Mouse (Mus musculus): ENCODE measurements around the gene Pih1d1.

The Pih1d1 gene

DNA sequence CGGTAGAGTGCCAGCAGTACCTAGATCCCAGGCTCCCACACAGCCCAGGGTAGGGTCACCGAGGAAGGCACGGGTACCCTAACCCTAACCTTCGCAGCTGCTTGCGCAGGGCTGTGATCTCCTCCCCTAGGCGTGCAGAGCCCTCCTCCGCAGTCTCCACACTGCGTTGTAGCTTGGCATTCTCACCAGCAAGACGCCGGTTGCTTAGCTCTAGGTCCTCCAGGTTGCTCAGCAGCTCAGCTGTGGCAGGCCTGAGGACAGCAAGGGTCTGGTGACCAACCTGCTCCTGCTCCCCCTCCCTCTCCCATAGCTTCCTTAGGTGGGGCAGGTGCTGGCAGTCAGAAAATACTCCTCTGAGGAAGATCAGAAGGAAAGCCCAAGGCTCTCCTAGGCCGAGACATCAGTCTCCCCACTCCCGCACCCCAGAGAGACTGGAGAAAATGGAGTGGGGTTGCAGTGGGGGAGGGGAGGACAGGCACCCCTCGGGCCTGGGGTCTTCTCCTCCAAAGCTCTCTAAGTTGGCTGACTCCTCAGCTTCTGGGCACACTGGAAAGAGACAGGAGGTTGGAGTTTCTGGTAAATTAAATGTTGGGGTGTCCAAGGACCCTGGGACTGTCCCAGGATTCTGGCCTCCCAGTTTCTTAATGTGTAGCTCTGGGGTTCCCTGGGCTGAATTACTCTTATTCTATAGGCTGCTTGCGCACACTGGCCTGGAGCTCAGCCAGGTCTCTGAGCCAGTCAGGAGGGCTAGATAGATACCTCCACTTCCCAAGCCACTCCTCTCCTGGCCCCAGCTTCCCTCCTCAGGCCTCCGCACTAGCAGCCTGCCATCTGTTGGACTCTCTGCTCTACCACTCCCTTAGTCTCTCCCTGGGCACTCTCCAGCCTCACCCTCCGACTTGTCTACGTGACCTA lies 40.0 kb downstream of the Pih1d1 start:
- no peak for DNase-seq (ENCODE audit: low spot score)

GRCm38 (mm10) chr7:45195341-45196175 lies 41.5 kb downstream of the Pih1d1 start:
- no peak for DNase-seq (ENCODE audit: low spot score)

DNA sequence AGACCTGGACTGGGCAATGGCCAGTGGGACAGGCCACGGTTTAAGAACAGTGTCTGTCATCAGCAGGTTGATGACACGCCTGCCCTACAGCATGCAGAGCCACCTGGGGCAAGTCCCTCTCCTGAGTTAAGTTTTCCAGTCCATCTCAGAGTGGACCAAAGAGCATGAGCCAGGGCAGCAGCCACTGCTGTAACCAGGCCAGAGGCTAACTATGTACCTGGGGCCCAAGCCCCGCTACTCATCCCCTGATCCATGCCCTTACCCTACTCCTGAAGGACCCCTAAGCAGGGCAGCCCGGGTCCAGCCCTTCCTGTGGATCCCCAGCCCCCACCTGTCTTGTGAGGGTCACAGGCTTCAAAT lies 42.1 kb downstream of the Pih1d1 start:
- no peak for DNase-seq (ENCODE audit: low spot score)

DNA sequence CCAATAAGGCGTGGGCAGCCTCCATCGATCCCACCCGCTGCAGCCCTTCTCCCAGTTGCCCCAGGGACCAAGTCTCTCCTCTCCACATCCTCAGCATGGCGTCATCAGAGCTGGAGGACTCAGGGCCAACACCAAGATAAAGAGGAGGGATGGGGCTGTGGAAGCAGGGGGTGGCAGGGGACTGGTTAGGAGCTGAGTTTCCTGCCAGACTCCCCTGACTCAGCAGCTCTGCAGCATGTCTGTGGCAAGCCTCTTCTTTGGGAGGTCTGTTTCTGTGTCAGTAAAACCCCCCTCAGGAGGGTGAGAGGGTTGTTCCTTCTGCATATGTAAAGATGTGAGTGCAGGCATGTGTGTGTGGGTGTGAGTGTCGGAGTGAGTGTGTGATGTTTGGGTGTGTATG lies 42.9 kb downstream of the Pih1d1 start:
- no peak for DNase-seq (ENCODE audit: low spot score)

- peak; percentile 73 for DNase-seq (ENCODE audit: low spot score)
Observed at GRCm38 (mm10) chr7:45198435-45198834, 44.3 kb downstream of the Pih1d1 start.

GRCm38 (mm10) chr7:45198961-45199360 lies 44.9 kb downstream of the Pih1d1 start:
- DNase-seq (ENCODE audit: low spot score), result no peak

DNA sequence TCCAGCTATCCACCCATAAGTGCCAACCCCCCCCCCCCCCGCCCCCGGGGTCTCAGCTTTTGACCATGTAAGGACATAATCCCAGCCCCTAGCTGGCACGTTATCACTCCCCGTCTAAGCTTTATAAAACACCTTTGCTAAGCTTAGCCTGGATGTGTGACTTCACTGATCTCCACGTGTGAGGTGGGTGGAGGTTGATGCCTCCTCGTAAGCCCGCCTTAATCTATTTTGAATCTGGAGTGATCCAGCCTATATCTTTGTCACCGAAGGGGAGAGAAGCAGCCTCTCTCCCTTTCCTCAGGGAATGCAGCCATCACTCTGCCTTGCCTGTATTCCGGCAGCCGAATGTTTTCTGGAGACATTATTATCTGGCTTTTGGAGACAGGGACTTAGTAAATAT lies 48.6 kb downstream of the Pih1d1 start:
- no peak for DNase-seq (ENCODE audit: low spot score)

DNA sequence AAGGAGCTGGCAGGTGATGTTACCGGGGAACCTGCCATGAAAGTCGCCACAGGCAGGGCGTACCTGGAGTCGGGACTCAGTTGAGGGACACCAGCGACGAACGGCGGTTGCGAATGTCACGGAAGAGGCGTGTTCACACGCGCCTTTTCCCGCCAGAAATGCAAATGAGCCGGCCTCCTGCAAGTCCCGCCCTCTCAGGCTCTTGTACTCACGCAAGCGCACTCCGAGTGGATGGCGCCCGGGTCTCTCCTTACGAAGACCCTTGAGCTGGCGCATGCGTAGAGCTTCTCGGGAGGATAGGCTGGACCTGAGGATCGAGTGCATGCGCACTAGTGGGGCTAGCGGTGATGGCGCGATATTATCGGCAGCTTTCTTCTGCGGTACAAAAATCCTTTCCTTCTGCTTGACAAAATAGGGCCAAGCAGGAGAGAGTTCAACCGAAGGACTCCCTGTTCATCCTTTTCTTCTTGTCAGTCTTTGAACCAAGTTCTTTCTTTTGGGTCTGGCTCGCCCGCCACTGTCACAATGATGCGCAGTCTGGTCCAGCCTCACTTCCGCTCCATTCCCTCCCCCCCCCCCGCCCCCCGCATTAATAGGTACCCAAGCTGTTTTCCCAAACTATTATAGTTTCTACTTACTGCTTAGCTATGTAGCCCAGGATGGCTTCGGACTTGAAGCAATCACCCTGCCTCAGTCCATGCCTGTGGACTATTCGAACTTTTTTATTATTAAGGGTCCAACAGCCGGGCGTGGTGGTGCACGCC lies 50.5 kb downstream of the Pih1d1 start, which contains the start of gene Ccdc155:
Gene Ccdc155 (minus strand): TSS at position 513 of the 764 bp plus-strand sequence.
- DNase-seq (ENCODE audit: low spot score), result peak; percentile 88

DNA sequence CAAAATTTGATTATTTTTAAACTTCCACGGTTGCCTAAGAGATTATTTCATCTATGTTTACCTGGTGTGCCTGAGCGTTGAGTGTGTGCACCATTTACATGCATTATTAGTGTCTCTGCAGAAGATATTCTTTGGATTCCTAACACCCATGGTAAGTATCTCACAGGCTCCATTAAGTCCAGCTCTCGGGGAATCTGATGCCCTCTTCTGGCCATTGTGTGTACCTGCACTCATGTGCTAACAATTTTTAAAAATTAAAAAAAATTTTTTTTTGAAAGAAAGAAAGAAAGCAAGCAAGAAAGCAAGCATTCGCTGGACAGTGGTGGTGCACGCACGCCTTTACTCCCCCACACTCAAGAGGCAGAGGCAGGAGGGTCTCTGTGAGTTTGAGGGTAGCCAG lies 54.2 kb downstream of the Pih1d1 start:
- no peak for DNase-seq (ENCODE audit: low spot score)
